Comparison of ENCODE assay signal across 25 mouse cellular contexts in genomic region chr1:154909554-154909953, GRCm38 (mm10). TPM values are rescaled to one million over a fixed set of nuclear protein-coding genes. Genes with fewer than 3 reads are reported as not detected.
DNase-seq lines count a peak whose midpoint lies in the region; ATAC-seq and TF ChIP-seq lines count a peak whose summit lies in the region.
"Had no signal": no experiment of that assay in that cellular context is flagged by ENCODE, and none has a peak within 500 bp of the region (broad histone marks: within the 10 kb centered on the region; RNA-seq: fewer than 3 reads in every experiment).

No protein-coding gene starts in this region.

- ATAC-seq in liver, postnatal 0 days: no peak
- no peak for ATAC-seq in liver, embryonic 11.5 days (replicated peaks; ENCODE audit: low FRiP score)
- peak; percentile 93 for ATAC-seq in megakaryocyte, adult 5-6 weeks (ENCODE audit: poor library complexity, severe bottlenecking)
- 0 out of 2 replicates have a peak, but pooled peaks have one; percentile 41 for ATAC-seq in neutrophil, adult 5-6 weeks (ENCODE audit: extremely low read depth, insufficient number of reproducible peaks, low FRiP score, poor library complexity, severe bottlenecking)
- ATAC-seq: forebrain, embryonic 14.5 days; forebrain, embryonic 16.5 days had no signal

- no peaks in the 10 kb centered on the region for H3K9me3 ChIP-seq in liver, postnatal 0 days (ENCODE audit: low read length)
- H3K9me3 ChIP-seq in liver, embryonic 11.5 days (ENCODE audit: control insufficient read depth, low read length): no peaks in the 10 kb centered on the region
- H3K9me3 ChIP-seq: embryonic facial prominence, embryonic 13.5 days; embryonic facial prominence, embryonic 15.5 days; forebrain, embryonic 10.5 days; forebrain, embryonic 12.5 days had no signal

- no peaks in the 10 kb centered on the region for H3K27me3 ChIP-seq in liver, postnatal 0 days (ENCODE audit: insufficient read depth, low read length)
- no peaks in the 10 kb centered on the region for H3K27me3 ChIP-seq in liver, embryonic 11.5 days (replicated peaks; ENCODE audit: control insufficient read depth, insufficient read depth, low read length)
- H3K27me3 ChIP-seq: embryonic facial prominence, embryonic 13.5 days; embryonic facial prominence, embryonic 15.5 days; forebrain, embryonic 12.5 days had no signal

- H3K9ac ChIP-seq in liver, postnatal 0 days (replicated peaks): no peak overlapping the region
- H3K9ac ChIP-seq in liver, embryonic 11.5 days (ENCODE audit: low read depth, low read length): no peak overlapping the region
- H3K9ac ChIP-seq: embryonic facial prominence, embryonic 13.5 days; embryonic facial prominence, embryonic 15.5 days; forebrain, embryonic 12.5 days had no signal

- no peak overlapping the region for H3K27ac ChIP-seq in liver, postnatal 0 days (ENCODE audit: low read depth)
- no peak overlapping the region for H3K27ac ChIP-seq in liver, embryonic 11.5 days (ENCODE audit: low read depth, low read length)
- H3K27ac ChIP-seq: embryonic facial prominence, embryonic 13.5 days; embryonic facial prominence, embryonic 15.5 days; forebrain, embryonic 10.5 days; forebrain, embryonic 12.5 days had no signal

- DNase-seq in liver, postnatal 0 days: peak; percentile 20
- no peak for DNase-seq in liver, embryonic 11.5 days (ENCODE audit: low spot score)
- DNase-seq in lung, adult 2 months: no peak
- DNase-seq in adrenal gland, adult (ENCODE audit: inconsistent age in 2 of 2, low spot score in 1 of 2): no peak
- DNase-seq in cerebellum, adult 9-10 months: no peak
- DNase-seq: adrenal gland, adult 8-10 months; adrenal gland, postnatal 14 days; adrenal gland, postnatal 36 days; cerebellum, adult 11-12 months; cerebellum, adult 2 months; cerebellum, adult 9-11 months; cerebellum, postnatal 14 days; cerebellum, postnatal 36 days; embryo, embryonic 11 days had no signal

- H3K4me1 ChIP-seq in liver, postnatal 0 days (ENCODE audit: insufficient read depth): no peaks in the 10 kb centered on the region
- no peaks in the 10 kb centered on the region for H3K4me1 ChIP-seq in liver, embryonic 11.5 days (replicated peaks; ENCODE audit: control insufficient read depth, insufficient read depth, low read length)
- no peaks in the 10 kb centered on the region for H3K4me1 ChIP-seq in lung, adult 2 months (ENCODE audit: control insufficient read depth, insufficient read depth, low read length)
- H3K4me1 ChIP-seq: embryonic facial prominence, embryonic 13.5 days; embryonic facial prominence, embryonic 15.5 days; forebrain, embryonic 10.5 days; forebrain, embryonic 12.5 days had no signal

- WGBS in liver, postnatal 0 days (ENCODE audit: insufficient replicate concordance): 38% methylated on average over 2 of the region's 2 CpGs
- WGBS in liver, embryonic 11.5 days: 59% methylated on average over 2 of the region's 2 CpGs
- 53% methylated on average over 2 of the region's 2 CpGs for whole genome bisulfite sequencing in lung, adult 2 months

- no peak for TF ChIP-seq EP300 in liver, postnatal 0 days (IDR thresholded peaks at IDR 0.05; ENCODE audit: low read depth)

- no peak for TF ChIP-seq POLR2A in lung, adult 2 months (IDR thresholded peaks at IDR 0.05; ENCODE audit: borderline replicate concordance, extremely low read depth, low read depth, low read length)

- H3K4me3 ChIP-seq in liver, postnatal 0 days (ENCODE audit: low read depth, low read length): no peak overlapping the region
- no peak overlapping the region for H3K4me3 ChIP-seq in liver, embryonic 11.5 days (ENCODE audit: low read depth, low read length)
- H3K4me3 ChIP-seq in lung, adult 2 months (replicated peaks; ENCODE audit: extremely low read depth, low read depth, low read length): no peak overlapping the region
- H3K4me3 ChIP-seq: embryonic facial prominence, embryonic 13.5 days; embryonic facial prominence, embryonic 15.5 days; erythroblast, embryonic 14.5 days; forebrain, embryonic 10.5 days; forebrain, embryonic 12.5 days had no signal

- no peak overlapping the region for H3K4me2 ChIP-seq in liver, postnatal 0 days (ENCODE audit: low read depth, low read length)
- no peak overlapping the region for H3K4me2 ChIP-seq in liver, embryonic 11.5 days
- H3K4me2 ChIP-seq: embryonic facial prominence, embryonic 13.5 days; embryonic facial prominence, embryonic 15.5 days; forebrain, embryonic 12.5 days had no signal

- no peak for TF ChIP-seq CTCF in liver, postnatal 0 days (IDR thresholded peaks at IDR 0.05; ENCODE audit: low read depth)
- TF ChIP-seq CTCF in lung, adult 2 months (IDR thresholded peaks at IDR 0.05; ENCODE audit: insufficient read depth, low read length): no peak

- no peaks in the 10 kb centered on the region for H3K36me3 ChIP-seq in liver, postnatal 0 days (replicated peaks; ENCODE audit: insufficient read depth, low read length)
- no peaks in the 10 kb centered on the region for H3K36me3 ChIP-seq in liver, embryonic 11.5 days (ENCODE audit: control insufficient read depth, insufficient read depth, low read length)
- H3K36me3 ChIP-seq: embryonic facial prominence, embryonic 13.5 days; embryonic facial prominence, embryonic 15.5 days; forebrain, embryonic 10.5 days; forebrain, embryonic 12.5 days had no signal

RNA-seq across cellular contexts. Expression of gene Cacna1e, which starts 25.3 kb away (rescaled TPM):
- 0.20 and 0.26 TPM in 2 replicates for polyA plus RNA-seq in liver, postnatal 0 days (2015; fragmentation: Nextera tagmentation; extraction: Ambion mirVana)
- polyA plus RNA-seq in liver, embryonic 11.5 days (2014; fragmentation: Nextera tagmentation; extraction: Ambion mirVana): 0.12 and 0.47 TPM in 2 replicates
- 0.02 and 0.23 TPM in 2 replicates for total RNA-seq in megakaryocyte, adult 5-6 weeks (2015)
- total RNA-seq in megakaryocyte, adult 5-6 weeks (2017): 0.26 and 0.85 TPM in 2 replicates
- 21.6 and 24.9 TPM in 2 replicates for total RNA-seq in neutrophil, adult 5-6 weeks (2017)
- polyA plus RNA-seq in lung, adult 2 months (2012; rRNA removed): 0.41 and 0.88 TPM in 2 replicates
- total RNA-seq: MEL had no signal
- polyA plus RNA-seq: C2C12; erythroblast, embryonic 14.5 days had no signal

Comparison
In these comparisons a context has a peak if more than half of its experiments do, and no peak if none do; other contexts are left out.
1. ATAC-seq: peak in megakaryocyte, adult 5-6 weeks (single experiment) and neutrophil, adult 5-6 weeks (single experiment); none in liver, postnatal 0 days (single experiment) and liver, embryonic 11.5 days (single experiment).